ENCODE assay signal across 8 mouse cellular contexts in the genomic region with DNA sequence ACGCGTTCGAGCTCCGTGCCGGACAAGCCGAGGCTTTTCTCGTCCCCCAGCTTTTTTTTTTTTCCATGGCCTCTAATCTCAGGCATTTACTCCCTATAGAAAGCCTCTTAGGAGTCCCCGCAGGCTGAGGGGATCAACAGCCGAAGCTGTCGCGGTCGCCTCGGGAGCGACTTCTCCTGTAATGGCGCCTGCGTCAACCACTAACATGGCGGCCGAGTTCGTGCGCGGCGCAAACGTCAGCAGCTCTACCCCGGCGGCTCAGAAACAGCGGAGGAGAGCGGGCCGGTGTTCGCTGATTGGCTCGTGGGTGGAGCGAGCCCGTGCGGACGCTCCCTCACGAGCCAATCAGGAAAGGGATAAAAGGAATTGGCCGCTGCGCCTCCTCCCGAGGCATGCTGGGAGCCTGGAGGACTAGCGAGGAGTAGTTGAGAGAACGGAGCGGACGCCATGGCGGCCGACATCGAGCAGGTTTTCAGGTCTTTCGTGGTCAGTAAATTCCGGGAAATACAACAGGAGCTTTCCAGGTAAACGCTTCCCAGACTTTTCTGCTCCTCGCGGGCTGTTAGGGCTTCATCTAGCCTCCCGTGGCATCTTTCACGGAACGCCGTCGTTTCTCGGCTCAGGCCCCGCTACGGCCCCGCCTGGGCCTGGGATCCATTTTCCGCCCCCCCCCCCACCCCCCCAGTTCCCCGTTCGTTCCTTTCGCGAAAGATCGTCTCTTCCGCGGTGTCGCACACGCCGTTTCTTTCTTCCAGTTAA. TPM values are rescaled to one million over a fixed set of nuclear protein-coding genes. Genes with fewer than 3 reads are reported as not detected.
A peak's percentile ranks its signal among the peaks of the same experiment; 100 is the strongest.
DNase-seq lines count a peak whose midpoint lies in the region; ATAC-seq lines count a peak whose summit lies in the region.

A gene (plus strand): TSS at position 46 of the 759 bp plus-strand sequence.

- peak within 1 kb of the TSS; percentile 92 for H3K4me2 ChIP-seq in heart, embryonic 14.5 days (ENCODE audit: low read length)
- H3K4me2 ChIP-seq in liver, embryonic 13.5 days: peak within 1 kb of the TSS; percentile 98
- peak within 1 kb of the TSS; percentile 99 for H3K4me2 ChIP-seq in stomach, embryonic 16.5 days (ENCODE audit: low read depth, low read length)

- peak within 1 kb of the TSS; percentile 81 to 84 for H3K4me3 ChIP-seq in heart, embryonic 14.5 days (ENCODE audit: control insufficient read depth in 1 of 2, insufficient read depth in 1 of 2, low read depth in 1 of 2, low read length in 2 of 2)
- H3K4me3 ChIP-seq in liver, embryonic 13.5 days (replicated peaks): peak within 1 kb of the TSS; percentile 87
- H3K4me3 ChIP-seq in stomach, embryonic 16.5 days (replicated peaks; ENCODE audit: low read length): peak within 1 kb of the TSS; percentile 79

- H3K27ac ChIP-seq in heart, embryonic 14.5 days (replicated peaks in 1 of 2; ENCODE audit: control insufficient read depth in 1 of 2, insufficient read depth in 1 of 2, low read depth in 2 of 2, low read length in 2 of 2): peak within 1 kb of the TSS; percentile 97 to 98
- H3K27ac ChIP-seq in liver, embryonic 13.5 days: peak within 1 kb of the TSS; percentile 99
- H3K27ac ChIP-seq in stomach, embryonic 16.5 days (ENCODE audit: low read length): peak within 1 kb of the TSS; percentile 100

- peak within 1 kb of the TSS; percentile 97 for H3K9ac ChIP-seq in heart, embryonic 14.5 days (ENCODE audit: low read length)
- peak within 1 kb of the TSS; percentile 91 for H3K9ac ChIP-seq in liver, embryonic 13.5 days
- H3K9ac ChIP-seq in stomach, embryonic 16.5 days (ENCODE audit: low read length): peak within 1 kb of the TSS; percentile 94

- under 1% methylated on average over 67 of the region's 70 CpGs for WGBS in heart, embryonic 14.5 days
- under 1% methylated on average over 69 of the region's 70 CpGs for WGBS in liver, embryonic 13.5 days (ENCODE audit: insufficient replicate concordance)
- under 1% methylated on average over 69 of the region's 70 CpGs for WGBS in stomach, embryonic 16.5 days

- ATAC-seq in CD4-positive, CD25-positive, alpha-beta regulatory T cell, adult 4 months: peak; percentile 84
- peak; percentile 94 for ATAC-seq in heart, embryonic 14.5 days (ENCODE audit: insufficient number of reproducible peaks, insufficient read depth, low FRiP score, low read depth)
- ATAC-seq in liver, embryonic 13.5 days (ENCODE audit: low read depth): peak; percentile 88
- ATAC-seq in stomach, embryonic 16.5 days (ENCODE audit: insufficient read depth, low FRiP score): peak; percentile 96

- H3K4me1 ChIP-seq in heart, embryonic 14.5 days (ENCODE audit: control insufficient read depth in 2 of 2, insufficient read depth in 2 of 2, low read length in 2 of 2): peaks cover 2 to 9% of the 10 kb centered on the region in 2 experiments
- H3K4me1 ChIP-seq in liver, embryonic 13.5 days (replicated peaks): peaks cover 49% of the 10 kb centered on the region
- H3K4me1 ChIP-seq in stomach, embryonic 16.5 days (ENCODE audit: control insufficient read depth, insufficient read depth, low read length): peaks cover 7% of the 10 kb centered on the region

- H3K9me3 ChIP-seq in heart, embryonic 14.5 days (ENCODE audit: control insufficient read depth, low read length): no peaks in the 10 kb centered on the region
- H3K9me3 ChIP-seq in liver, embryonic 13.5 days (replicated peaks): no peaks in the 10 kb centered on the region
- H3K9me3 ChIP-seq in stomach, embryonic 16.5 days (replicated peaks; ENCODE audit: control insufficient read depth, low read length): no peaks in the 10 kb centered on the region

- no peaks in the 10 kb centered on the region for H3K27me3 ChIP-seq in heart, embryonic 14.5 days (ENCODE audit: control insufficient read depth, insufficient read depth, low read length)
- H3K27me3 ChIP-seq in liver, embryonic 13.5 days: no peaks in the 10 kb centered on the region
- H3K27me3 ChIP-seq in stomach, embryonic 16.5 days (ENCODE audit: control insufficient read depth, insufficient read depth, low read length): no peaks in the 10 kb centered on the region

- DNase-seq in c-Kit-negative CD71-positive TER-119-positive erythroid progenitor cells, embryonic 14.5 days (ENCODE audit: low read depth, low spot score): peak; percentile 95
- peak; percentile 93 for DNase-seq in fibroblast of lung, adult 2 months (ENCODE audit: low read depth)
- DNase-seq in kidney, postnatal 14 days: peak; percentile 97
- DNase-seq in liver, embryonic 13.5 days: peak; percentile 95
- peak; percentile 90 for DNase-seq in neural tube, embryonic 10.5 days (ENCODE audit: extremely low spot score, low spot score)

- peaks cover 19% of the 10 kb centered on the region for H3K36me3 ChIP-seq in heart, embryonic 14.5 days (ENCODE audit: control insufficient read depth, insufficient read depth, low read length)
- peaks cover 31% of the 10 kb centered on the region for H3K36me3 ChIP-seq in liver, embryonic 13.5 days
- H3K36me3 ChIP-seq in stomach, embryonic 16.5 days (ENCODE audit: control insufficient read depth, insufficient read depth, low read length): peaks cover 11% of the 10 kb centered on the region

RNA-seq across cellular contexts. Expression of the gene that starts here (rescaled TPM):
- 100 to 1,000 TPM; 153 to 230 TPM for polyA plus RNA-seq in CD4-positive, CD25-positive, alpha-beta regulatory T cell, adult 4 months (2017; shearing (Covaris generic))
- polyA plus RNA-seq in heart, embryonic 14.5 days (2014; fragmentation: Nextera tagmentation; extraction: Ambion mirVana): 102 and 108 TPM in 2 replicates
- 47.8 and 49.8 TPM in 2 replicates for polyA plus RNA-seq in liver, embryonic 13.5 days (2015; fragmentation: Nextera tagmentation; extraction: Ambion mirVana)
- 89.8 and 98.8 TPM in 2 replicates for polyA plus RNA-seq in stomach, embryonic 16.5 days (2015; fragmentation: Nextera tagmentation; extraction: Ambion mirVana)

Comparison
In these comparisons a context has a peak if more than half of its experiments do, and no peak if none do; other contexts are left out.
1. Peak in every context shown above with its lines: DNase-seq, ATAC-seq, H3K4me3 ChIP-seq and H3K27ac ChIP-seq.